Mouse (Mus musculus) intestine, embryonic 16.5 days (tissue): ENCODE data around the gene Zbtb38. TPM values are rescaled to one million over a fixed set of nuclear protein-coding genes. Genes with fewer than 3 reads are reported as not detected.

ENCODE experiments used
- ATAC-seq: fragments of 200-750 bp; cut with Nextera tagmentation; 2 replicates; pipeline ENCODE4 v1.8.0; 2017; ENCODE audit warnings: moderate TSS enrichment, moderate library complexity
- H3K27ac ChIP-seq: fragments of 300-500 bp; sonication (generic); 2 replicates; pipeline ENCODE4 v1.5.1; 2014; ENCODE audit warnings: mild to moderate bottlenecking, low read length
- H3K27me3 ChIP-seq: fragments of 300-500 bp; sonication (generic); replicated peaks from 2 replicates; pipeline ENCODE4 v1.6.1; 2014; ENCODE audit warnings: low read length, control low read depth, mixed read lengths; ENCODE audit not compliant: control insufficient read depth, insufficient read depth
- H3K36me3 ChIP-seq: fragments of 300-500 bp; sonication (generic); 2 replicates; pipeline ENCODE4 v1.6.1; 2014; ENCODE audit warnings: low read length, control low read depth; ENCODE audit not compliant: control insufficient read depth, insufficient read depth
- H3K4me1 ChIP-seq: fragments of 300-500 bp; sonication (generic); 2 replicates; pipeline ENCODE4 v1.6.1; 2014; ENCODE audit warnings: low read length, control low read depth, mixed read lengths; ENCODE audit not compliant: control insufficient read depth, insufficient read depth
- H3K4me2 ChIP-seq: fragments of 300-500 bp; sonication (generic); 2 replicates; pipeline ENCODE4 v1.6.1; 2014; ENCODE audit warnings: low read depth, low read length, control low read depth
- H3K4me3 ChIP-seq: fragments of 300-500 bp; sonication (generic); 2 replicates; pipeline ENCODE4 v1.5.1; 2014; ENCODE audit warnings: mild to moderate bottlenecking, low read length
- H3K9ac ChIP-seq: fragments of 300-500 bp; sonication (generic); 2 replicates; pipeline ENCODE4 v1.6.1; 2014; ENCODE audit warnings: low read depth, low read length
- H3K9me3 ChIP-seq: fragments of 300-500 bp; sonication (generic); 2 replicates; pipeline ENCODE4 v1.6.1; 2016; ENCODE audit warnings: low read length, control low read depth; ENCODE audit not compliant: control insufficient read depth
- WGBS: fragments of 180-500 bp; shearing (Covaris S2); extraction: QIAGEN DNeasy Blood & Tissue Kit; methylation state at CpG from one replicate; pipeline ENCODE4 v1.1.7; 2014; 5-methylcytosine and 5-hydroxymethylcytosine counted together
- polyA plus RNA-seq: library from polyadenylated mRNA; unstranded; fragments of >200 nt; fragmentation: Nextera tagmentation; extraction: Ambion mirVana; gene quantifications from 2 replicates; pipeline ENCODE4 v1.2.1, GENCODE M21; 2015

The Zbtb38 gene
- polyA plus RNA-seq, 1 experiment from 2014 or later = 20.3 TPM

DNA sequence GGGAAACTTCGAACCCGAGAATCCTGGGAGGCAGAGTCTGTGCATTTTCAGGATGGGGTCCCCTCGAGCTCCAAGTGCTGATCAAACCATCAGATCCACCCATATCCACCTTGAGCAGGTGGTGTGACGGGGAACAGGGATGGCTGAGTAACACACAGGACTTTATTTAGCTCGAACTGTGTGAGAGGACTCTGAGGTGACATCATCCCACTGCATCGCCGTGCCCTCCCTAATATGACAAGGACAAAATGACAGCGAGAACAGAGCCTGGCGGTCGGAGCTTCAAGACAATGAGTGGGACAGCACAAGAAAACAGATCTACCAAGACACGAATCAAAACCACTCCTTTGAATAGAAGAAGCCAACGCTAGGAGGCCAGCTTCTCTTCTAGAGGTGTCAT lies 40.6 kb downstream of the Zbtb38 start:
- WGBS = 89% methylated on average over 12 of the region's 12 CpGs

DNA sequence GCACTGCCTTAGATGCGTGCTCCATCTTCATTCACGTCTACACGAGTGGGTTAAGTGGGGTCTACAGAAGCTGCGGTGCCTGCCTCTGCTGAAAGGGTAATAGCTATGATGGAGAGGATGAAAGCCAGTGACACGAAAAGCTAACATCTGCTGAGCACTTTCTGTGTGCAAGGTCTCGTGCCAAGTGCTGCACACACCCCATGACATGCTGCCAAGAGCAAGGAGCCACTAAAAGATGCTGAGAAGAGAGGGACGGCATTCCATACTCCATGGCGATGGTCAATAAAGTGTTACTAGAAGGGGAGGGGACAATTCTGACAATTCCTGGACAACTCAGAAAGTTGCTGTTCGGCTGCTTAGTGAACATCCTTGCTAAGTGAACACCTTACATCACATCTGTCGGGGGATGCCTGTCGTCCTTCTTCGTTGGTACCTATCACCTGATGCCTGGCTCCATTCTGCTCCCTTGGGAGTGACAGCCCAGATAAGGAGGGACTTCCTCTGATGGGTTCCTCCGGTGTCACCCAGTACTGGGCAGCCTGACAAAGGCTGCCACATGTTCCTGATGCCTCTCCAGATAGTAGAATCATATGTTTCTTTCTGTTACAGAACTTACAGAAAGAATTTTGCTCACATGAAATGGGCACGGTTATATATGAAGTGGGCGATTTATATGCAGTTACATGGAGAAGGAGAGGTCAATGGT lies 42.2 kb downstream of the Zbtb38 start:
- 88% methylated on average over 15 of the region's 15 CpGs for WGBS
- no peak overlapping the region for H3K4me3 ChIP-seq
- H3K4me2 ChIP-seq = no peak overlapping the region
- no peak overlapping the region for H3K9ac ChIP-seq
- no peaks in the 10 kb centered on the region for H3K27me3 ChIP-seq
- no peaks in the 10 kb centered on the region for H3K9me3 ChIP-seq
- H3K27ac ChIP-seq = no peak overlapping the region
- H3K4me1 ChIP-seq = peaks cover 9% of the 10 kb centered on the region
- ATAC-seq = no peak
- H3K36me3 ChIP-seq = 0 out of 2 replicates have a peak, but pooled peaks cover 3% of the 10 kb centered on the region

More for the DNA sequence above, 40.6 kb downstream of the Zbtb38 start:
- Histone ChIP-seq H3K4me1 (no peaks in the 10 kb centered on the region), H3K36me3 (0 out of 2 replicates have a peak, but pooled peaks cover 3% of the 10 kb centered on the region), H3K9ac (no peak overlapping the region), H3K4me3 (no peak overlapping the region), H3K27ac (no peak overlapping the region), H3K27me3 (no peaks in the 10 kb centered on the region), H3K9me3 (no peaks in the 10 kb centered on the region), H3K4me2 (no peak overlapping the region)
- no peak for ATAC-seq

GRCm38 (mm10) chr9:96708905-96709304 lies 43.7 kb downstream of the Zbtb38 start:
- no peak overlapping the region for H3K4me2 ChIP-seq
- peaks cover 10% of the 10 kb centered on the region for H3K4me1 ChIP-seq
- H3K36me3 ChIP-seq = 0 out of 2 replicates have a peak, but pooled peaks cover 3% of the 10 kb centered on the region
- H3K27ac ChIP-seq = no peak overlapping the region
- no peak overlapping the region for H3K4me3 ChIP-seq
- no peaks in the 10 kb centered on the region for H3K27me3 ChIP-seq
- no peak for ATAC-seq
- WGBS = 94% methylated on average over 9 of the region's 9 CpGs
- no peaks in the 10 kb centered on the region for H3K9me3 ChIP-seq
- no peak overlapping the region for H3K9ac ChIP-seq

DNA sequence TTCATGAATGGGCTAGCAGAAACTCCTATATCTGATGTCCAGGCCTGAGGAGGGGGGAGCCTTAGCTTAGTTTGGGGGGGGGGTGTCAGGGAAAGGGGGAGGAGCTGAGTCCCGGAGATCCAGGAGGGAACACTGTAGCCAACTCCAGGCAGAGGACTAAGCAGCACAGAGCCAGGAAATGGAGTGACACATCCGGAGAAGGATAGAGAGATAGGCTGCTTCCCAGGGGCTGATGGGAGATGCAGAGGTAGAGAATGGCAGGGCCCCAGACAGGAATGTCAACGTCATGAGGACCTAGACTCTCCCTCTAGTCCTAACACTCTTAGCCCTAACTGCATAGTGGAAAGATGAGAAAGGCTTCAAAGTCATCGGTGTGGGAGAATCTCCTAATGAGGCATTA lies 44.7 kb downstream of the Zbtb38 start:
- Histone ChIP-seq H3K36me3 (0 out of 2 replicates have a peak, but pooled peaks cover 3% of the 10 kb centered on the region), H3K9ac (no peak overlapping the region), H3K4me1 (peaks cover 10% of the 10 kb centered on the region), H3K4me3 (no peak overlapping the region), H3K4me2 (no peak overlapping the region), H3K27ac (no peak overlapping the region), H3K9me3 (no peaks in the 10 kb centered on the region), H3K27me3 (no peaks in the 10 kb centered on the region)
- 67% methylated on average over 4 of the region's 4 CpGs for WGBS
- ATAC-seq = no peak

DNA sequence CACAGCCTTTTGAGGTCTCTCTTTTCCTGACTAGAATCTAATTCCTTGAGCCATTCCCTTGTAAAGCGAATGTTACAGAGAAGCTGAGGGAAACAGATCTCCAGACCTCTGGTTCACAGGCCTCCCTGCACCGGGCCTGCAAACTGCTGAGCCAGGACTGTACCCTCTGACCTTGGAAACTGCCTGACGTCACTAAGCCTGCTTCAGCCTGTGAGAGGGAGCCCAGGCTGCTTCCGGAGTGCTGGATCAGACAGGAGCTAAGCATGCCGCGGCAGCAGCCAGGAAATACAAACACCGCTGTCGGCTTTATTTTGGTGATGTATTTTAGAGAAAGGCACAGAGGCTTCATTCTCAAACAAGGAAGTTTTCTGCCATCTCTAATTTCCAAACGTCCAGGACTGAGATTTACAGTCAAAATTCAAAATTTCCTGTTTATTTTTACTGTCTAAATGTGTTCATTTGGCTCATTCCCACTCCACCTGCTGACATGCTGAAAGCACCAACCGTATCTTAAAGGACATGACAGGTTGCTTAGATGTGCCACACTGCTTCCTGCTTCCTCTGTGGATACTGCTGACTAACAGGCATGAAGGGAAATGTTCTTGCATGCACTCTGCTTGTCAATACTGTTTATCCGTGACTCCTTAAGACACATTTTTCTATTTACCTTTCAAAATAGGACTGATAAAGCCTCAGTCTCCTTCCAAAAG lies 46.9 kb downstream of the Zbtb38 start:
- peak; percentile 91 for ATAC-seq
- WGBS = 23% methylated on average over 11 of the region's 11 CpGs
- no peaks in the 10 kb centered on the region for H3K9me3 ChIP-seq
- H3K27me3 ChIP-seq = no peaks in the 10 kb centered on the region
- H3K4me3 ChIP-seq = no peak overlapping the region
- H3K4me2 ChIP-seq = no peak overlapping the region
- H3K36me3 ChIP-seq = no peaks in the 10 kb centered on the region
- H3K4me1 ChIP-seq = peaks cover 10% of the 10 kb centered on the region
- no peak overlapping the region for H3K9ac ChIP-seq
- H3K27ac ChIP-seq = peak overlapping the region; percentile 69

DNA sequence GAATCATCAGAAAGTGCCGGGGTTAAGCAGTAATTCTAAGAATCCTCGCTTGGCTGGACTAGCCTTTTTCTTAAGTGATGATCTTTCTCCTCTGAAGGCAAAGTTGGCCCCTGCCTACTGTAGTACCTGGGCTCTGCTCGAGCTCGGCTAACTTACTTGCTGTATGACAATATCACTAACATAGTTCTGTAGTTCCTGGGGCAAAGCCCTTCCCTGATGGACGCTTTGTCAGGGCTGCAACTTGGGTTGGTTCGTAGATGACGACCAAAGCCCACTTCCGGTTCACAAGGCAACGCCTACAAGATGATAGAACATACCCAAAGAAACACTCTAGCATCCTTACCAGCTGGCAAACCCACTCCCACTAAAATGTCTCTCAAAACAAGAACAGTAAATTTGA lies 47.7 kb downstream of the Zbtb38 start:
- Histone ChIP-seq H3K9ac (no peak overlapping the region), H3K4me1 (peaks cover 10% of the 10 kb centered on the region), H3K9me3 (no peaks in the 10 kb centered on the region), H3K4me2 (no peak overlapping the region), H3K4me3 (no peak overlapping the region), H3K36me3 (peaks cover under 1% of the 10 kb centered on the region; the same call in 1 of the 2 replicates), H3K27ac (peak overlapping the region; percentile 69), H3K27me3 (no peaks in the 10 kb centered on the region)
- no peak for ATAC-seq
- WGBS = 87% methylated on average over 9 of the region's 9 CpGs

DNA sequence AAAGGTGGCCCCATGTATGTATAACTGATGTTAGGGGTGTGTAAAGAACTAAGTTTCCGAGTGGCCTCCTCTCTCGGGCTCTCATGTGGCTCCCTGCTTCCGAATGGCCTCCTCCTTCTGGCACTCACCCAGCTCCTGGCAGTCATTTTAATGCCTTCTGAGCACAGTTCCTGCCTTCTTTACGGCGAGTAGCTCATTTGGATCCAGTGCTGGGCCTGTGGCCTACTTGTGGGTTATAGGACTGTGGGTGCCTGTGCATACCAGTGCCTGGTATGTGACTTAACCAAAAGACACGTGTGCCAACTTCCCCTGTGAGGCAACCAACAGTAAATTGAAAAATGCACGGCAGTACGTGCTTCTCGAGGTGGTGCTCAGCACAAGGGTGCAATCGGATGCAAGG lies 50.7 kb downstream of the Zbtb38 start:
- 94% methylated on average over 10 of the region's 10 CpGs for WGBS
- H3K36me3 ChIP-seq = peaks cover 7% of the 10 kb centered on the region
- no peak overlapping the region for H3K27ac ChIP-seq
- peaks cover 6% of the 10 kb centered on the region for H3K9me3 ChIP-seq
- H3K4me3 ChIP-seq = no peak overlapping the region
- H3K4me2 ChIP-seq = no peak overlapping the region
- H3K4me1 ChIP-seq = peaks cover 10% of the 10 kb centered on the region
- no peak overlapping the region for H3K9ac ChIP-seq
- no peak for ATAC-seq
- no peaks in the 10 kb centered on the region for H3K27me3 ChIP-seq

DNA sequence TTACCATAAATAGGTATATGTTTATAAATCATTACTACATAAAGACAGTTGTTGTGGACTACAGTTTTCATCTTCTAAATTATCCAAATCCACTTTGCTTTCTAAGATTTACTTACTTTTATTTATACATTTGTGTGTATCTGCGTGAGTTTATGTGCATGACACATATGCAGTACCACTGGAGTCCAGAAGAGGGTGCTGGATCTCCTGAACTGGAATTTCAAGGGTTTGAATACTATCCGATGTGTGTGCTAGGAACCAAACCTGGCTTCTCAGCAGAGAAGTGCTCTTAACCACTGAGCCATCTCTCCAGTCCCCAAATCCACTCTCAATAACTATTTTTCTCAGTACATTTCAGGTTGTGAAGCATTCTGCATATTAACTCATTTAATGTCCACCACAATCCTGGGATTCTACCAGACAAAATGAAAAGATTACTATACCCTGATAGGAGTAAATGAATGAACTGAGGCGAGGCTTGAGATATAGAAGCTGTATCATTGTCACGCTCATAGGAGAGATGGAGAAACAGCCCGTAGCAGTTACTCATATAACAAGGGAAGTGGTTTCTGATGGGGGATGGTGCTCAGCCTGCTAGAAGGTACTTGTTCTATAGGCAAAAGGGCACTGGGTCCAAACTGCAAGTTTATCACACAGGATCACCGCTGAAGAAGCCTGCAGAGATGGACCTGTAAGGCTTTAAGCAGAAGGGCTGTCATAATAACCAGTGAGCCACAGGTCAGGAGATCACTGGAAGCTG lies 53.2 kb downstream of the Zbtb38 start:
- H3K36me3 ChIP-seq = peaks cover 7% of the 10 kb centered on the region
- WGBS = 97% methylated on average over 6 of the region's 6 CpGs
- H3K4me3 ChIP-seq = no peak overlapping the region
- no peak overlapping the region for H3K9ac ChIP-seq
- peaks cover 6% of the 10 kb centered on the region for H3K9me3 ChIP-seq
- H3K27ac ChIP-seq = no peak overlapping the region
- ATAC-seq = no peak
- H3K4me1 ChIP-seq = no peaks in the 10 kb centered on the region
- no peaks in the 10 kb centered on the region for H3K27me3 ChIP-seq
- no peak overlapping the region for H3K4me2 ChIP-seq

DNA sequence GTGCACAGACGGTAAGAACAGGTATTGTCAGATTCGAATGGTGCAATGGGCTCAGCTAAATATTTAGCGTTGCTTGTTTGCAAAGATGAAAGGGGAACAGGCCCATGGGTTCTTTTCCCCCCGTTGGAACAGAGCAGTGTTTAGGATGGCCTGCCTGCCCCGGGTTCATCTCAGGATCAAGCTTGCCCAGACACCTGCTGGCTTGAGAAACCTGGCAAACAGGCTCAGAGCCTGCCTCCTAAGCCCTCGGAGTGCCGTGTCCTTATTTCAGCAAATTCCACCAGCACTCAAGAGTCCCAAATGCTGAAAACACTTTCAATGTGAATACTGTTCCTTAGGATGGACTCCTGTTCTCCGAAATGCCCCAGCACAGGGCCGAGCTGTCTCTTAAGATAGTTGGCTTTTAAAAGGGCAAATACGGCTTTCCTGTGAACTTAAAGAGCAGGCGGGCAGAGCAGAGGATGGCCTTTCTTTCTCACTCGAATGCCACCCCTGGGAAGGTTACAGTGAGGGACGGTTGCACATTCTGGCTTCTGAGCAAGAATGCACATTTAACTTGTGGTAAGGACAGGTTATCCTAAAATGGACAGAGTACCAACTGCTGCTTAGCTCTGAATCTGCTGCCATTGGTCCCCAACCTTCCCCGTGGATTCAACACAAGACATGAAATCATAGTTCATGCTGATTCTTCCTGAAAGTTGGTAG lies 55.7 kb downstream of the Zbtb38 start:
- peaks cover 6% of the 10 kb centered on the region for H3K9me3 ChIP-seq
- no peak for ATAC-seq
- no peaks in the 10 kb centered on the region for H3K27me3 ChIP-seq
- no peak overlapping the region for H3K9ac ChIP-seq
- H3K36me3 ChIP-seq = peaks cover 7% of the 10 kb centered on the region
- no peaks in the 10 kb centered on the region for H3K4me1 ChIP-seq
- no peak overlapping the region for H3K4me3 ChIP-seq
- 80% methylated on average over 14 of the region's 14 CpGs for WGBS
- H3K27ac ChIP-seq = 0 out of 2 replicates have a peak overlapping the region, but pooled peaks have one; percentile 40
- no peak overlapping the region for H3K4me2 ChIP-seq
